Mouse (Mus musculus): ENCODE results near the gene Sys1.

- TF ChIP-seq EP300 (IDR thresholded peaks at IDR 0.05; ENCODE audit: insufficient read depth, low read depth, low read length) (peak; percentile 20; the same call in 1 of the 2 replicates), CTCF (IDR thresholded peaks at IDR 0.05; ENCODE audit: low read depth, low read length) (no peak)
Measured at GRCm38 (mm10) chr2:164418308-164418875, 38.4 kb upstream of the Sys1 start.

Data from ES-Bruce4 (cell line).